Mouse (Mus musculus): ENCODE results near the gene Sema4a. TPM values are rescaled to one million over a fixed set of nuclear protein-coding genes. Genes with fewer than 3 reads are reported as not detected.

Gene Sema4a
- polyA plus RNA-seq, 1 experiment from 2014 or later: 5.3 TPM

DNA sequence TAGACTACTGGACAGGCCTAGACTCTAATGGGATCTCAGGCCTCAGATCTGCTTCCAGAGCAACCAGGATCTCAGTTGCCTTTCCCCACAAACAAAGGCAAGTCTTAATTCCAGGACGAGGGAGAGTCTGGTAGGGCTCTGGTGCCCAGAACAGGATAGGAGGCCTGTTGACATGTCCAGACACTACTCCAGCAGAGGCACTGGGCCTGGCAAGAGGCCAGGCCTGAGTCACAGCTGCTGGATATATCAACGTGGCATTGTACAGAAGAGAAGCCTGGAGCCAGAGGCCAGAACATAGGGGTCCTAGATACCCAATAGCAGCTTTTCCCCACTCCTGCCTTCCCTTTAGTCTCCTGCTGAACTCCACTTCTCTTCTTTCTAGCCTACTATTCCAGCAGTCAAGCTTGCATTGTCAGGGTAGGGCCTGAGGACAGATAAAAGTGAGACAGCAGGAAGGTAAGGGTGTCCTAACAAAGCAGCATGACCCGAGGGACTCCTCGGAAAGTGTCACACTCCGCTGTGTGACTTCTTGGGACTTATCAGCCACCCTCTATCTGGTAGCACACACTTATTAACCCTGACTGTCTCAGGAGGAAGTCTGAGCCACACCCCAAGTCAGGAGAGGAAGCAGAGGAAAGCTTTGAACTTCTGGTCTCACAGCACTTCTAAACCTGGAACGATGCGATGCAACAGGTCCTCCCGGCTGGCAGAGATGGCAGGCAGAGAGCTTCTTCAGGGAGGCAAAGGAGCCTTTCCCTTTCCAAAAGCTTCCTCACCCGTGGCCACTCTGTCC, 34.0 kb upstream of the Sema4a start:
- Histone ChIP-seq H3K9ac (replicated peaks; ENCODE audit: low read length) (no peak overlapping the region), H3K4me1 (ENCODE audit: control insufficient read depth, insufficient read depth, low read length) (peaks cover 4% of the 10 kb centered on the region; the same call in 1 of the 2 replicates), H3K27ac (replicated peaks; ENCODE audit: low read depth, low read length) (no peak overlapping the region), H3K4me2 (ENCODE audit: low read depth, low read length) (no peak overlapping the region), H3K27me3 (ENCODE audit: control insufficient read depth, insufficient read depth, low read length) (no peaks in the 10 kb centered on the region), H3K9me3 (replicated peaks; ENCODE audit: control insufficient read depth, low read length) (no peaks in the 10 kb centered on the region), H3K36me3 (replicated peaks; ENCODE audit: control insufficient read depth, insufficient read depth, low read depth, low read length) (no peaks in the 10 kb centered on the region), H3K4me3 (ENCODE audit: low read depth, low read length) (no peak overlapping the region)
- 66% methylated on average over 9 of the region's 9 CpGs for WGBS
- ATAC-seq (replicated peaks; ENCODE audit: insufficient number of reproducible peaks, low FRiP score, low TSS enrichment, low read depth) (no peak), DNase-seq (ENCODE audit: low spot score) (no peak)

- Histone ChIP-seq H3K27ac (replicated peaks; ENCODE audit: low read depth, low read length) (no peak overlapping the region), H3K9ac (replicated peaks; ENCODE audit: low read length) (no peak overlapping the region), H3K4me1 (ENCODE audit: control insufficient read depth, insufficient read depth, low read length) (peaks cover 4% of the 10 kb centered on the region; the same call in 1 of the 2 replicates), H3K27me3 (ENCODE audit: control insufficient read depth, insufficient read depth, low read length) (no peaks in the 10 kb centered on the region), H3K4me2 (ENCODE audit: low read depth, low read length) (no peak overlapping the region), H3K9me3 (replicated peaks; ENCODE audit: control insufficient read depth, low read length) (no peaks in the 10 kb centered on the region), H3K36me3 (replicated peaks; ENCODE audit: control insufficient read depth, insufficient read depth, low read depth, low read length) (no peaks in the 10 kb centered on the region), H3K4me3 (ENCODE audit: low read depth, low read length) (no peak overlapping the region)
- WGBS: 73% methylated on average over 11 of the region's 11 CpGs
- DNase-seq (ENCODE audit: low spot score) (no peak), ATAC-seq (replicated peaks; ENCODE audit: insufficient number of reproducible peaks, low FRiP score, low TSS enrichment, low read depth) (no peak)
Observed at GRCm38 (mm10) chr3:88493706-88494582, 33.0 kb upstream of the Sema4a start.

DNA sequence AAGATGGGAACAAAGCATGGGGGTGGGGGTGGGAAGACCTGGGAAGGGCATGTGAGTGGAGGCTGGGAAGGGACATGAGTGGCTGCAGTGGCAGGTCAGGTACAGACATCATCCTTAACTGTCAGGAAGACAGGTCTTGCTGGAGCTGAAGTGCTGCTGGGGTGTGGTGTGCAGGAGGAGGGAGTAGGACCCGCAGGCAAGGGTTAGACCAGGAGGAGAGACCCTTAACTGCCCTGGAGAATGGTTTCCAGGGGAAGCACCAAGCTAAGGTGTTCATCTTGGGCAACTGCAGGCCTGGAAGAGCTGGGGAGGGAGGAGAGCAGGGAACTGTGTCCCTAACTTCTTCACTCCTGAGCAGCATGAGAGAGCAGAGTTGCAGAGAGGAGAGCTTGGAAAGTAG, 26.4 kb upstream of the Sema4a start:
- WGBS: 71% methylated on average over 1 of the region's 1 CpGs
- Histone ChIP-seq H3K9ac (replicated peaks; ENCODE audit: low read length) (no peak overlapping the region), H3K4me3 (ENCODE audit: low read depth, low read length) (no peak overlapping the region), H3K27me3 (ENCODE audit: control insufficient read depth, insufficient read depth, low read length) (peaks cover 25% of the 10 kb centered on the region), H3K27ac (replicated peaks; ENCODE audit: low read depth, low read length) (no peak overlapping the region), H3K4me1 (ENCODE audit: control insufficient read depth, insufficient read depth, low read length) (peaks cover under 1% of the 10 kb centered on the region; the same call in 1 of the 2 replicates), H3K4me2 (ENCODE audit: low read depth, low read length) (no peak overlapping the region), H3K36me3 (replicated peaks; ENCODE audit: control insufficient read depth, insufficient read depth, low read depth, low read length) (no peaks in the 10 kb centered on the region; the same call in 1 of the 2 replicates), H3K9me3 (replicated peaks; ENCODE audit: control insufficient read depth, low read length) (no peaks in the 10 kb centered on the region)
- DNase-seq (ENCODE audit: low spot score) (no peak), ATAC-seq (replicated peaks; ENCODE audit: insufficient number of reproducible peaks, low FRiP score, low TSS enrichment, low read depth) (no peak)

DNA sequence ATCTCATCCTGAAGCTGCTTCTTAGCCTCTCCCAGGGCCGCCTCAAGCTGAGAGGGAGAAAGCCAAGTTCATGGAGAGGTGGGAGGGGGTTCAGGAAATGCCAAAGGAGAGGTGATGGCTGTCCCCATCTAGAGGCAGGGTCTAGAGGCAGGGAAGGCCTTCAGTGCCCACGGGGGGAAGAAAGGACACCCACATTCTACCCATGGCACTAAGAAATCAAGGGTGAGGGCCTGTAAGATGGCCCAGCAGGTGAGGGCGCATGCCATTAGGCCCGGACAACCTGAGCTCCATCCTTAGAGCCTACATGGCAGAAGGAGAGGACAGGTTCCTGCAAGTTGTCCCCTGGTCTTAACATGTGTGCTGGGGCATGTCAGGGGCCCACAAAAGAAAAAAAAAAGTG, 25.9 kb upstream of the Sema4a start:
- ATAC-seq (replicated peaks; ENCODE audit: insufficient number of reproducible peaks, low FRiP score, low TSS enrichment, low read depth) (no peak), DNase-seq (ENCODE audit: low spot score) (no peak)
- Histone ChIP-seq H3K27me3 (ENCODE audit: control insufficient read depth, insufficient read depth, low read length) (peaks cover 26% of the 10 kb centered on the region), H3K4me3 (ENCODE audit: low read depth, low read length) (no peak overlapping the region), H3K4me1 (ENCODE audit: control insufficient read depth, insufficient read depth, low read length) (no peaks in the 10 kb centered on the region; the same call in 1 of the 2 replicates), H3K9ac (replicated peaks; ENCODE audit: low read length) (no peak overlapping the region), H3K9me3 (replicated peaks; ENCODE audit: control insufficient read depth, low read length) (no peaks in the 10 kb centered on the region), H3K4me2 (ENCODE audit: low read depth, low read length) (no peak overlapping the region), H3K36me3 (replicated peaks; ENCODE audit: control insufficient read depth, insufficient read depth, low read depth, low read length) (no peaks in the 10 kb centered on the region; the same call in 1 of the 2 replicates), H3K27ac (replicated peaks; ENCODE audit: low read depth, low read length) (no peak overlapping the region)
- 84% methylated on average over 4 of the region's 4 CpGs for WGBS

GRCm38 (mm10) chr3:88486043-88486442, 25.1 kb upstream of the Sema4a start:
- H3K27me3 ChIP-seq (ENCODE audit: control insufficient read depth, insufficient read depth, low read length): peaks cover 26% of the 10 kb centered on the region
- H3K4me1 ChIP-seq (ENCODE audit: control insufficient read depth, insufficient read depth, low read length): no peaks in the 10 kb centered on the region; the same call in 1 of the 2 replicates
- WGBS: 63% methylated on average over 5 of the region's 5 CpGs
- no peaks in the 10 kb centered on the region for H3K9me3 ChIP-seq (replicated peaks; ENCODE audit: control insufficient read depth, low read length)
- H3K27ac ChIP-seq (replicated peaks; ENCODE audit: low read depth, low read length): no peak overlapping the region
- H3K36me3 ChIP-seq (replicated peaks; ENCODE audit: control insufficient read depth, insufficient read depth, low read depth, low read length): no peaks in the 10 kb centered on the region; the same call in 1 of the 2 replicates
- DNase-seq (ENCODE audit: low spot score) (no peak), ATAC-seq (replicated peaks; ENCODE audit: insufficient number of reproducible peaks, low FRiP score, low TSS enrichment, low read depth) (no peak)
- H3K9ac ChIP-seq (replicated peaks; ENCODE audit: low read length): no peak overlapping the region
- H3K4me3 ChIP-seq (ENCODE audit: low read depth, low read length): no peak overlapping the region
- H3K4me2 ChIP-seq (ENCODE audit: low read depth, low read length): no peak overlapping the region

- peaks cover 26% of the 10 kb centered on the region for H3K27me3 ChIP-seq (ENCODE audit: control insufficient read depth, insufficient read depth, low read length)
Observed at GRCm38 (mm10) chr3:88484597-88485316, 23.8 kb upstream of the Sema4a start.

DNA sequence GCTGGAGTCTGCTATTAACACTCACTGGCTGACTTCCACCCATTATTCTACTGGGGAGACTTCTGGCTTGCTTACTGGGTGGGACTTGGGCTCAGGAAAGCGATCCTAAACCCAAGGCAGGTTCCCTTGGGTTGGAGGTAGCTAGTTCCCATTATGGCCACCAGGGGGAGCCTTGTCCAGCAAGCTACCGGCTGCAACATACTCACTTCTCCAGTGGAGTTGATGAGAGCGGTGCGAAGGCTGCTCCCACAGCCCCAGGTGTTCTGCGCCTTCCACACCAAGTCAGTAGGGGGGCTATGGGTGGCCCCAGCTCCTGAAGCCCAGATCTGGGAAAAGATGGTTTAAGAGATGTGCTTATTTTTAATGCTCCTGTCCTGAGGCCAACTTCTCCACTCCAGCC, 22.6 kb upstream of the Sema4a start:
- H3K9ac ChIP-seq (replicated peaks; ENCODE audit: low read length): no peak overlapping the region
- no peaks in the 10 kb centered on the region; the same call in 1 of the 2 replicates for H3K36me3 ChIP-seq (replicated peaks; ENCODE audit: control insufficient read depth, insufficient read depth, low read depth, low read length)
- no peak overlapping the region for H3K27ac ChIP-seq (replicated peaks; ENCODE audit: low read depth, low read length)
- H3K4me2 ChIP-seq (ENCODE audit: low read depth, low read length): no peak overlapping the region
- no peak overlapping the region for H3K4me3 ChIP-seq (ENCODE audit: low read depth, low read length)
- no peaks in the 10 kb centered on the region; the same call in 1 of the 2 replicates for H3K4me1 ChIP-seq (ENCODE audit: control insufficient read depth, insufficient read depth, low read length)
- H3K27me3 ChIP-seq (ENCODE audit: control insufficient read depth, insufficient read depth, low read length): peaks cover 26% of the 10 kb centered on the region
- H3K9me3 ChIP-seq (replicated peaks; ENCODE audit: control insufficient read depth, low read length): no peaks in the 10 kb centered on the region
- 5% methylated on average over 5 of the region's 5 CpGs for WGBS
- ATAC-seq (replicated peaks; ENCODE audit: insufficient number of reproducible peaks, low FRiP score, low TSS enrichment, low read depth): 0 out of 2 replicates have a peak, but pooled peaks have one; percentile 12
- DNase-seq (ENCODE audit: low spot score): peak; percentile 90

More at GRCm38 (mm10) chr3:88484597-88485316, 23.8 kb upstream of the Sema4a start:
- 10% methylated on average over 39 of the region's 39 CpGs for WGBS
- ATAC-seq (replicated peaks; ENCODE audit: insufficient number of reproducible peaks, low FRiP score, low TSS enrichment, low read depth) (no peak), DNase-seq (ENCODE audit: low spot score) (peak; percentile 54)
- peak overlapping the region; percentile 5 for H3K4me3 ChIP-seq (ENCODE audit: low read depth, low read length)
- peak overlapping the region; percentile 35 for H3K4me2 ChIP-seq (ENCODE audit: low read depth, low read length)
- no peak overlapping the region for H3K27ac ChIP-seq (replicated peaks; ENCODE audit: low read depth, low read length)
- H3K9ac ChIP-seq (replicated peaks; ENCODE audit: low read length): peak overlapping the region; percentile 51
- H3K36me3 ChIP-seq (replicated peaks; ENCODE audit: control insufficient read depth, insufficient read depth, low read depth, low read length): no peaks in the 10 kb centered on the region; the same call in 1 of the 2 replicates
- H3K9me3 ChIP-seq (replicated peaks; ENCODE audit: control insufficient read depth, low read length): no peaks in the 10 kb centered on the region
- no peaks in the 10 kb centered on the region; the same call in 1 of the 2 replicates for H3K4me1 ChIP-seq (ENCODE audit: control insufficient read depth, insufficient read depth, low read length)
